Mouse (Mus musculus): ENCODE measurements around the gene H2-Q10.
"Not testable (repeated sequence)": the region's sequence is repeated elsewhere in the genome, so short reads cannot be mapped to it uniquely, and the experiment has no call there.

GRCm38 (mm10) chr17:35432167-35432566, 37.7 kb upstream of the H2-Q10 start:
- TF ChIP-seq CTCF (conservative IDR thresholded peaks at IDR 0.05; ENCODE audit: low read length); POU5F1 (IDR thresholded peaks at IDR 0.05; ENCODE audit: borderline replicate concordance, low read length); NANOG (IDR thresholded peaks at IDR 0.05; ENCODE audit: borderline replicate concordance, low read length): not testable (repeated sequence)
